Mouse (Mus musculus) ES-Bruce4 (cell line): ENCODE measurements around the gene Ppdpf. TPM values are rescaled to one million over a fixed set of nuclear protein-coding genes. Genes with fewer than 3 reads are reported as not detected.

Experiments used
- H3K27ac ChIP-seq: 2 replicates; pipeline ENCODE4 v1.5.1; 2012; ENCODE audit warnings: low read length, inconsistent platforms; ENCODE audit not compliant: insufficient read depth
- H3K27me3 ChIP-seq: 2 replicates; pipeline ENCODE4 v1.6.1; 2012; ENCODE audit warnings: mild to moderate bottlenecking, low read length, inconsistent platforms; ENCODE audit not compliant: control insufficient read depth, poor library complexity, insufficient read depth, severe bottlenecking
- H3K36me3 ChIP-seq: 2 replicates; pipeline ENCODE4 v1.6.1; 2012; ENCODE audit warnings: inconsistent platforms, mild to moderate bottlenecking, low read length, moderate library complexity; ENCODE audit not compliant: control insufficient read depth, poor library complexity, insufficient read depth, severe bottlenecking
- H3K4me1 ChIP-seq: one replicate; pipeline ENCODE4 v1.8.1; 2011; ENCODE audit warnings: low read length; ENCODE audit not compliant: control insufficient read depth, insufficient read depth
- H3K4me3 ChIP-seq: 2 replicates; pipeline ENCODE4 v1.5.1; 2011; ENCODE audit warnings: low read depth, mild to moderate bottlenecking, low read length
- H3K9ac ChIP-seq: 2 replicates; pipeline ENCODE4 v1.6.1; 2012; ENCODE audit warnings: low read depth, mild to moderate bottlenecking, inconsistent platforms; ENCODE audit not compliant: poor library complexity, severe bottlenecking
- H3K9me3 ChIP-seq: replicated peaks from 2 replicates; pipeline ENCODE4 v1.6.1; 2012; ENCODE audit warnings: mild to moderate bottlenecking, low read length, inconsistent platforms; ENCODE audit not compliant: control insufficient read depth, poor library complexity, insufficient read depth, severe bottlenecking
- CTCF ChIP-seq: IDR thresholded peaks from one replicate; pipeline ENCODE4 v1.8.1; 2011; ENCODE audit warnings: low read depth, low read length
- EP300 ChIP-seq: IDR thresholded peaks from 2 replicates; pipeline ENCODE4 v1.6.1; 2011; ENCODE audit warnings: low read depth, low read length; ENCODE audit not compliant: insufficient read depth
- POLR2A ChIP-seq: IDR thresholded peaks from one replicate; pipeline ENCODE4 v1.8.1; 2011; ENCODE audit warnings: low read length; ENCODE audit not compliant: insufficient read depth
- polyA plus RNA-seq: library from polyadenylated mRNA; stranded (reverse); fragments of >200 nt; gene quantifications from 2 replicates; pipeline ENCODE4 v1.2.4, GENCODE M21; 2011; ENCODE audit warnings: low read depth; ENCODE audit not compliant: missing spikeins, insufficient read depth, insufficient read length

Gene Ppdpf
- polyA plus RNA-seq, 1 experiment = 67.7 TPM

DNA sequence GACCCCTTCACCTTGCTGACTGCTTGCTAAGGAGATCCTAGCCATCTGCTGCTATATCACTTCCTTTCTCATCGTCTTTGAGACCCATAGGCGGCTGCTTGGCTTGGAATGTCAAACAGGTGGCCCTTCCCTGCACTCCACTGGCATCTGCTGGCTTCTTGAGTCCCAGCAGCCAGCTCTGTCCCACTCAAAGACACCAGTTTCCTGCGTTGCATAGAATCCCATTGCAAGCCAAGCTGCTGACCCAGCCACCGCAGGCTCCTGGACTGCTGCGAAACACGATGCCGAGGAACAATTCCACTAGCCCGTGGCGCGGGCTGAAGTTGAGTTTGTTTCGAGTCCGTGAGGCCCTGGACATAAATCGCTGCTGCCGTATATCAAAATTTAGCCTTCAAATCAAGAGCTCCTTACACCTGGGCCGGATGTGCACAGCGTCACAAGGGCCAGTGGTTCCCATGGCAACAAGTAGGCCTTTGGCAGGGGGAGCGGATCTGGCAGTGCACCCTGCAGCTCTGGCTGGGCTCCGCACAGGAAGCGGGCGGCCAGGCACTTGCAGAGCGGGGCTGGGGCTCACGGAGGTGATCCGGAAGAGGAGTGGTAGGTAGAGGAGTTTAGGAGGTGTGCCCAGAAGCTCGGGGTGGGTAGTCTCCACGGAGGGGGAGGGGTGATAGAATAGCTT, 32.6 kb downstream of the Ppdpf start, which contains the start of gene Fndc11:
TSS of gene Fndc11 (plus strand) at position 476 of the 679 bp plus-strand sequence.
- Histone ChIP-seq H3K9me3 (no peaks in the 10 kb centered on the region), H3K4me3 (peak within 1 kb of the TSS; percentile 20), H3K27me3 (no peaks in the 10 kb centered on the region), H3K9ac (no peak within 1 kb of the TSS), H3K4me1 (no peaks in the 10 kb centered on the region), H3K36me3 (no peaks in the 10 kb centered on the region), H3K27ac (no peak within 1 kb of the TSS)
- TF ChIP-seq EP300 (no peak), CTCF (no peak), POLR2A (no peak)

DNA sequence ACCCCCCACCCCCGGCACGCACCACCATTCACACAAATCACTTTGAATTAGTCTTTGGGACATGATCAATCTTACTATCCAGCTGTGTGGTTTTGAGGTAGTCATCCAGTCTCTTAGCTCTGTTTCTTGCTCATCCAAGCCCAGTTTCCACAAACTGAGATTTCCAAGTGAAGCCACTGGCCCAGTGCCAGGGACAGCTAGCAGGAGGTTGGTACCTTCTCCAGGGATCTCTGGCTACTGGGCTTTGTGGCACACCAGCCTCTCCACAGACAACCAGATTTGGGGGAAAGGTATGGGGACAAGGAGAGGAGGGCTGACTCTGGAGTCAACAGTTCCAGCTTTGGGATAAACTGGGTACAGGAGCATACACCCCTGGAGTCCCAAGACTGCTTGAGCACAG, 33.3 kb downstream of the Ppdpf start:
- no peaks in the 10 kb centered on the region for H3K27me3 ChIP-seq
- no peaks in the 10 kb centered on the region for H3K9me3 ChIP-seq
- H3K4me1 ChIP-seq = no peaks in the 10 kb centered on the region
- TF ChIP-seq EP300 = no peak
- no peak for TF ChIP-seq CTCF
- no peak for TF ChIP-seq POLR2A
- no peaks in the 10 kb centered on the region for H3K36me3 ChIP-seq
- no peak overlapping the region for H3K4me3 ChIP-seq
- no peak overlapping the region for H3K9ac ChIP-seq
- no peak overlapping the region for H3K27ac ChIP-seq

DNA sequence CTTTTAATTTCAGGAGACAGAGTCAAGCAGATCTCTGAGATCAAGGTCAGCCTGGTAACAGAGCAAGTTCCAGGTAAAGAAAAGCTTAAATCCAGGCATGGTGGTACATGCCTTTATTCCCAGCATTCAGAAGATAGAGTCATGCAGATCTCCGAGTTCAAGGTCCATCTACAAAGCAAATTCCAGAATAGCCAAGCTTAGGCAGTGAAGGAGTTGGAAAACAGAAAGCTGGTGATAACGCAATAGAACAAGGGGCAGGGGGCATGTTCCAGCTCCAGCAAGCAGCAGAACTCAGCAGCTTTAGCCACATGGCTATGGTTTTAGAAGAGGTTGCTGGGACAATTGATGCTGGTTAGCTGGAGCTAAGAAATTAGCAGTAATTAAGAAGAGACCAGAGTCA, 37.9 kb downstream of the Ppdpf start:
- Histone ChIP-seq H3K36me3 (no peaks in the 10 kb centered on the region), H3K4me1 (no peaks in the 10 kb centered on the region), H3K9me3 (no peaks in the 10 kb centered on the region), H3K27me3 (no peaks in the 10 kb centered on the region), H3K4me3 (no peak overlapping the region), H3K9ac (no peak overlapping the region), H3K27ac (no peak overlapping the region)
- TF ChIP-seq CTCF = no peak
- TF ChIP-seq POLR2A = no peak
- TF ChIP-seq EP300 = no peak

DNA sequence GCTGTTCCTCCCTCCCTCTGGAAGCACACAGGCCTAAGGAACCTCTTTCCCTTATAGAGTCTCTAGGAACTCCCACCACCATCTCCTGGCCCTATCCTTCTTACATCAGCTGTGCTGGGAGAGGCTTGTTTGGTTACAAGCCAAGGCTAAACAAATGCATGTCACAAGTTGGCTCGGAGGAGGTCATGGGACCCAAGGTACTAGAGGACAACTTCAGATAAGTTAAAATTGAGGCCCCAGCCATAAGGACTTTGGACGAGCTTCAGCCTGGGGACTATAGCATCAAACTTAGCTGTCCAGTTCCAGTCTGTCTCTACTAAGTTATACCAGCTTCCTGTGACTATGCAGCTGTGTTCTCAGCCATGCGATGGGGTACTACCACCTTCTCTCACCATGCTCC, 40.1 kb downstream of the Ppdpf start:
- no peak overlapping the region for H3K4me3 ChIP-seq
- no peaks in the 10 kb centered on the region for H3K36me3 ChIP-seq
- TF ChIP-seq EP300 (no peak), POLR2A (no peak)
- H3K27ac ChIP-seq = no peak overlapping the region
- H3K27me3 ChIP-seq = no peaks in the 10 kb centered on the region
- no peak overlapping the region for H3K9ac ChIP-seq
- H3K9me3 ChIP-seq = no peaks in the 10 kb centered on the region
- no peaks in the 10 kb centered on the region for H3K4me1 ChIP-seq

DNA sequence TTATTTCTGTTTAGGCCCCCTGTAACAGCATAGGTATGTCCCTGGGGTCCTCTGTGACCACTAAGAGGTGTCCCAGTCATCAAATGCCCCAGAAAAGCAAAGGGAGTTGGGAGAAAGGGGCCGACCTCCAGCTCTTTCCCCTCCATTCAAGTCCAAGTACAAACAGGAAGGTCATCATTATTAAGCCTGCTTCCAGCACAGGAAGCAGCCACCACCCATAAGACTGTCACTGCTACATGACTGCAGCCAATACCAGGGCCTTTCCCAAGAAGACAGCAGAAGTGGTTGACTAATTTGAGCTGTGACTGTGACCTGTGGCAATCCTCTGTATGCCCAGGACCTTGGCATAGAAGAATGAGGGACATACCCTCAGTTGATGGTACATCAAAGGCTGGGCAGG, 41.3 kb downstream of the Ppdpf start:
- Histone ChIP-seq H3K27me3 (no peaks in the 10 kb centered on the region), H3K36me3 (no peaks in the 10 kb centered on the region), H3K4me3 (no peak overlapping the region), H3K4me1 (no peaks in the 10 kb centered on the region), H3K27ac (no peak overlapping the region), H3K9me3 (no peaks in the 10 kb centered on the region), H3K9ac (no peak overlapping the region)
- TF ChIP-seq EP300 (no peak), POLR2A (no peak), CTCF (no peak)

DNA sequence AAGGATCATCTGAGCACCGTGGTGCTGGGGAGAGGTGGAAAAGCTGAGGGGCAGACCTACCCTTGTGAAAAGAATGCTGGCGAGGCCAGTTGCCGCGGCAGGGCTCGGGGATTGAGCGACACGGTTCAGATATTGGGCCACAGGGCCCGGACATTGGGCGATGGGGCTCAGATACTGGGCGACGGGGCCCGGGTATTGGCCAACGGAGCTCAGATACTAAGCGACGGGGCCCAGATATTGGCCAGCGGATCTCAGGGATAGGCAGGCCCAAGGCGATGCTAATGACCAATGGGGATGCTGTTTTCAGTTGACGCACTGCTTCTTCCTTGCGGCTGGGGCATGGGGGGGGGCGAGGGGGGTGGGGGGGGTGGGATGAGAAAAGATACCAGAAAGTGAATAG, 44.1 kb downstream of the Ppdpf start:
- no peaks in the 10 kb centered on the region for H3K27me3 ChIP-seq
- TF ChIP-seq POLR2A (no peak), EP300 (no peak), CTCF (no peak)
- no peak overlapping the region for H3K4me3 ChIP-seq
- no peaks in the 10 kb centered on the region for H3K9me3 ChIP-seq
- H3K27ac ChIP-seq = no peak overlapping the region
- no peaks in the 10 kb centered on the region for H3K36me3 ChIP-seq
- H3K9ac ChIP-seq = no peak overlapping the region
- H3K4me1 ChIP-seq = no peaks in the 10 kb centered on the region
